Mouse (Mus musculus): ENCODE data around the gene Gm20809. TPM values are rescaled to one million over a fixed set of nuclear protein-coding genes. Genes with fewer than 3 reads are reported as not detected.
"Not testable (repeated sequence)": the region's sequence is repeated elsewhere in the genome, so short reads cannot be mapped to it uniquely, and the experiment has no call there.

Gm20809 gene
- not detected in 2 replicates for polyA plus RNA-seq (2015; fragmentation: Nextera tagmentation; extraction: Ambion mirVana)

DNA sequence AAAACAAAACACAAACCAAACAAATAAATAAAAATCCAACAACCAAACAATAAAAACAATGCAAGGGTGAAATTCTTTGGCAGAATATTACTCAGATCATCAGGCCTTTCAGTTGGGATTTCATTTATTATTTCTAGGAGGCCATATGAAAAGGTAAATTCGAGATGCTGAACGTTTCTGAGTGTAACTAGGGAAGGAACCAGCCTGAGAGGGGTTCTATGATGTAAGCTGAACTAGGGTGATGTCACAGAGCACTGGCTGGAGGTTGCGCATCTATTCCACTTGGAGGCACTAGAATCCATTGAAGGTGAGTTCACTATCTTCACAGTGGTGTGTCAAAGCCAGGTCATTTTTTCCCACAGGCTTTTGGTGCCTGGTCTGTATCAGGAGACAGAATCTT, at the start of gene Gm20809:
TSS of gene Gm20809 (plus strand) at position 301 of the 400 bp plus-strand sequence.
- not testable (repeated sequence) for H3K36me3 ChIP-seq; H3K9me3 ChIP-seq (replicated peaks); H3K4me2 ChIP-seq (replicated peaks); H3K4me3 ChIP-seq (replicated peaks); H3K4me1 ChIP-seq; ATAC-seq (ENCODE audit: insufficient number of reproducible peaks, low FRiP score, low TSS enrichment, low read depth); H3K27me3 ChIP-seq; H3K9ac ChIP-seq; H3K27ac ChIP-seq (replicated peaks)
- WGBS: no CpG with 5 or more reads among the region's 3 CpGs
